8 mouse cellular contexts compared by ENCODE assay signal in genomic region chr8:95678024-95678611, GRCm38 (mm10). TPM values are rescaled to one million over a fixed set of nuclear protein-coding genes. Genes with fewer than 3 reads are reported as not detected.
DNase-seq lines count a peak whose midpoint lies in the region; ATAC-seq lines count a peak whose summit lies in the region.

No protein-coding gene starts in this region.

- peaks cover 53% of the 10 kb centered on the region for H3K27me3 ChIP-seq in lung, embryonic 16.5 days (ENCODE audit: control insufficient read depth, insufficient read depth, low read depth, low read length)
- H3K27me3 ChIP-seq in forebrain, embryonic 15.5 days: peaks cover 6% of the 10 kb centered on the region; the same call in 1 of the 2 replicates
- peaks cover 6% of the 10 kb centered on the region; the same call in 1 of the 2 replicates for H3K27me3 ChIP-seq in neural tube, embryonic 14.5 days (ENCODE audit: control insufficient read depth, insufficient read depth, low read length)

- under 1% methylated on average over 64 of the region's 70 CpGs for WGBS in lung, embryonic 16.5 days
- under 1% methylated on average over 64 of the region's 70 CpGs for WGBS in forebrain, embryonic 15.5 days
- under 1% methylated on average over 57 of the region's 70 CpGs for WGBS in neural tube, embryonic 14.5 days

- peak overlapping the region; percentile 62 for H3K4me3 ChIP-seq in lung, embryonic 16.5 days (ENCODE audit: low read length)
- peak overlapping the region; percentile 89 for H3K4me3 ChIP-seq in forebrain, embryonic 15.5 days
- H3K4me3 ChIP-seq in neural tube, embryonic 14.5 days (ENCODE audit: low read depth, low read length): peak overlapping the region; percentile 72

- peak; percentile 29 to 74 for DNase-seq in adrenal gland, adult (ENCODE audit: inconsistent age in 2 of 2, low spot score in 1 of 2)
- DNase-seq in adrenal gland, postnatal 4 days (ENCODE audit: low spot score in 2 of 2): no peak
- DNase-seq in lung, adult 18-20 months: no peak
- DNase-seq in layer of hippocampus, postnatal 25 days (ENCODE audit: extremely low spot score in 1 of 2, low spot score in 1 of 2): peak; percentile 40 to 47
- no peak for DNase-seq in MN1 (ENCODE audit: low spot score)

- peak; percentile 53; the same call in 1 of the 2 replicates for ATAC-seq in lung, embryonic 16.5 days (ENCODE audit: low read depth)
- ATAC-seq in forebrain, embryonic 15.5 days (replicated peaks): peak; percentile 70
- ATAC-seq in neural tube, embryonic 14.5 days (ENCODE audit: low read depth): peak; percentile 67

- no peak overlapping the region for H3K27ac ChIP-seq in lung, embryonic 16.5 days (ENCODE audit: low read length)
- peak overlapping the region; percentile 69 for H3K27ac ChIP-seq in forebrain, embryonic 15.5 days (replicated peaks)
- peak overlapping the region; percentile 57 for H3K27ac ChIP-seq in neural tube, embryonic 14.5 days (ENCODE audit: low read depth, low read length)

- no peaks in the 10 kb centered on the region for H3K9me3 ChIP-seq in lung, embryonic 16.5 days (ENCODE audit: control insufficient read depth, low read length)
- H3K9me3 ChIP-seq in forebrain, embryonic 15.5 days: no peaks in the 10 kb centered on the region
- no peaks in the 10 kb centered on the region for H3K9me3 ChIP-seq in neural tube, embryonic 14.5 days (ENCODE audit: control insufficient read depth, low read length)

- peak overlapping the region; percentile 99 for H3K4me2 ChIP-seq in lung, embryonic 16.5 days (ENCODE audit: low read depth, low read length)
- H3K4me2 ChIP-seq in forebrain, embryonic 15.5 days (replicated peaks): peak overlapping the region; percentile 86
- H3K4me2 ChIP-seq in neural tube, embryonic 14.5 days (ENCODE audit: low read depth, low read length): peak overlapping the region; percentile 74

- H3K4me1 ChIP-seq in lung, embryonic 16.5 days (replicated peaks; ENCODE audit: control insufficient read depth, insufficient read depth, low read length): peaks cover 11% of the 10 kb centered on the region
- peaks cover 22% of the 10 kb centered on the region for H3K4me1 ChIP-seq in forebrain, embryonic 15.5 days
- H3K4me1 ChIP-seq in neural tube, embryonic 14.5 days (ENCODE audit: control insufficient read depth, insufficient read depth, low read length): peaks cover 7% of the 10 kb centered on the region; the same call in 1 of the 2 replicates

- H3K9ac ChIP-seq in lung, embryonic 16.5 days (ENCODE audit: low read length): peak overlapping the region; percentile 56
- peak overlapping the region; percentile 74 for H3K9ac ChIP-seq in forebrain, embryonic 15.5 days (replicated peaks)
- peak overlapping the region; percentile 82 for H3K9ac ChIP-seq in neural tube, embryonic 14.5 days (replicated peaks; ENCODE audit: low read depth, low read length)

- no peaks in the 10 kb centered on the region for H3K36me3 ChIP-seq in lung, embryonic 16.5 days (ENCODE audit: control insufficient read depth, insufficient read depth, low read length)
- H3K36me3 ChIP-seq in forebrain, embryonic 15.5 days: no peaks in the 10 kb centered on the region
- no peaks in the 10 kb centered on the region for H3K36me3 ChIP-seq in neural tube, embryonic 14.5 days (ENCODE audit: control insufficient read depth, insufficient read depth, low read length)

RNA-seq across cellular contexts. Expression of gene Ndrg4, which starts 1.3 kb away (rescaled TPM):
- 10 to 100 TPM; 31.5 to 43.8 TPM for total RNA-seq in adrenal gland, postnatal 4 days (2021)
- polyA plus RNA-seq in lung, embryonic 16.5 days (2015; fragmentation: Nextera tagmentation; extraction: Ambion mirVana): 19.8 and 21.1 TPM in 2 replicates
- polyA plus RNA-seq in forebrain, embryonic 15.5 days (2015; fragmentation: Nextera tagmentation; extraction: Ambion mirVana): 200 and 204 TPM in 2 replicates
- total RNA-seq in layer of hippocampus, postnatal 25 days (2021): 1,000 to 10,000 TPM; 1,420 to 1,424 TPM
- 431 and 486 TPM in 2 replicates for polyA plus RNA-seq in neural tube, embryonic 14.5 days (2014; fragmentation: Nextera tagmentation; extraction: Ambion mirVana)

RNA-seq across cellular contexts. Expression of gene Setd6, which starts 37.6 kb away (rescaled TPM):
- 10 to 100 TPM; 26.0 to 28.7 TPM for total RNA-seq in adrenal gland, postnatal 4 days (2021)
- polyA plus RNA-seq in lung, embryonic 16.5 days (2015; fragmentation: Nextera tagmentation; extraction: Ambion mirVana): 14.3 and 15.9 TPM in 2 replicates
- polyA plus RNA-seq in forebrain, embryonic 15.5 days (2015; fragmentation: Nextera tagmentation; extraction: Ambion mirVana): 26.1 and 28.8 TPM in 2 replicates
- 10 to 100 TPM; 19.9 to 22.0 TPM for total RNA-seq in layer of hippocampus, postnatal 25 days (2021)
- 30.7 and 31.9 TPM in 2 replicates for polyA plus RNA-seq in neural tube, embryonic 14.5 days (2014; fragmentation: Nextera tagmentation; extraction: Ambion mirVana)

RNA-seq across cellular contexts. Expression of gene Gins3, which starts 44.9 kb away (rescaled TPM):
- total RNA-seq in adrenal gland, postnatal 4 days (2021): 1 to 10 TPM; 5.7 to 6.2 TPM
- 20.7 and 21.6 TPM in 2 replicates for polyA plus RNA-seq in lung, embryonic 16.5 days (2015; fragmentation: Nextera tagmentation; extraction: Ambion mirVana)
- polyA plus RNA-seq in forebrain, embryonic 15.5 days (2015; fragmentation: Nextera tagmentation; extraction: Ambion mirVana): 10.6 and 14.0 TPM in 2 replicates
- total RNA-seq in layer of hippocampus, postnatal 25 days (2021): 1 to 10 TPM; 1.2 to 2.0 TPM
- polyA plus RNA-seq in neural tube, embryonic 14.5 days (2014; fragmentation: Nextera tagmentation; extraction: Ambion mirVana): 6.6 and 7.2 TPM in 2 replicates

Comparison
In these comparisons a context has a peak if more than half of its experiments do, and no peak if none do; other contexts are left out.
1. DNase-seq: peak in adrenal gland, adult (2 of 2) and layer of hippocampus, postnatal 25 days (2 of 2); none in adrenal gland, postnatal 4 days (0 of 2), lung, adult 18-20 months (0 of 2) and MN1 (single experiment).
2. Peak in every context shown above with its lines, with median percentiles within 50 percentile points of each other: ATAC-seq, H3K4me2 ChIP-seq, H3K4me3 ChIP-seq and H3K9ac ChIP-seq.